Mouse (Mus musculus) heart, embryonic 12.5 days (tissue): Measurements from ENCODE around the gene Gas2l1. TPM values are rescaled to one million over a fixed set of nuclear protein-coding genes. Genes with fewer than 3 reads are reported as not detected.
A peak's percentile ranks its signal among the peaks of the same experiment; 100 is the strongest.

Source experiments
- ATAC-seq: fragments of 200-750 bp; cut with Nextera tagmentation; 2 replicates; pipeline ENCODE4 v1.8.0; 2017; ENCODE audit warnings: moderate TSS enrichment, moderate library complexity; ENCODE audit not compliant: insufficient number of reproducible peaks, low FRiP score
- H3K27ac ChIP-seq: fragments of 300-500 bp; sonication (generic); 2 replicates; pipeline ENCODE4 v1.5.1; 2016; ENCODE audit warnings: mild to moderate bottlenecking, moderate library complexity; ENCODE audit not compliant: poor library complexity, severe bottlenecking
- H3K27me3 ChIP-seq: fragments of 300-500 bp; sonication (generic); replicated peaks from 2 replicates; pipeline ENCODE4 v1.6.1; 2016; ENCODE audit warnings: mild to moderate bottlenecking, moderate library complexity
- H3K36me3 ChIP-seq: fragments of 300-500 bp; sonication (generic); 2 replicates; pipeline ENCODE4 v1.6.1; 2016; ENCODE audit warnings: mild to moderate bottlenecking, moderate library complexity
- H3K4me1 ChIP-seq: fragments of 300-500 bp; sonication (generic); replicated peaks from 2 replicates; pipeline ENCODE4 v1.6.1; 2016; ENCODE audit warnings: mild to moderate bottlenecking
- H3K4me2 ChIP-seq: fragments of 300-500 bp; sonication (generic); 2 replicates; pipeline ENCODE4 v1.6.1; 2016; ENCODE audit warnings: mild to moderate bottlenecking, moderate library complexity
- H3K4me3 ChIP-seq: fragments of 300-500 bp; sonication (generic); 2 replicates; pipeline ENCODE4 v1.5.1; 2016; ENCODE audit warnings: mild to moderate bottlenecking
- H3K9ac ChIP-seq: fragments of 300-500 bp; sonication (generic); 2 replicates; pipeline ENCODE4 v1.6.1; 2016; ENCODE audit warnings: mild to moderate bottlenecking, moderate library complexity
- H3K9me3 ChIP-seq: fragments of 300-500 bp; sonication (generic); replicated peaks from 2 replicates; pipeline ENCODE4 v1.6.1; 2016; ENCODE audit warnings: mild to moderate bottlenecking, moderate library complexity
- WGBS: fragments of 180-500 bp; shearing (Covaris S2); methylation state at CpG from one replicate; pipeline ENCODE4 v1.1.7; 2016; 5-methylcytosine and 5-hydroxymethylcytosine counted together
- polyA plus RNA-seq: library from polyadenylated mRNA; unstranded; fragments of >200 nt; fragmentation: Nextera tagmentation; extraction: Ambion mirVana; gene quantifications from 2 replicates; pipeline ENCODE4 v1.2.1, GENCODE M21; 2016

Gas2l1 gene
- 31.6 and 35.8 TPM in 2 replicates for polyA plus RNA-seq

- under 1% methylated on average over 48 of the region's 50 CpGs for WGBS
Observed at GRCm38 (mm10) chr11:5065056-5065821, at the start of gene Gas2l1. Gene Gas2l1 (minus strand): TSS chr11:5065327.

GRCm38 (mm10) chr11:5113645-5114044 is 48.5 kb upstream of the Gas2l1 start:
- H3K4me1 ChIP-seq: peaks cover 19% of the 10 kb centered on the region
- H3K27me3 ChIP-seq: 0 out of 2 replicates have a peak, but pooled peaks cover 4% of the 10 kb centered on the region
- no peak overlapping the region for H3K9ac ChIP-seq
- no peak overlapping the region for H3K4me2 ChIP-seq
- ATAC-seq: no peak
- H3K9me3 ChIP-seq: no peaks in the 10 kb centered on the region
- WGBS: 73% methylated on average over 7 of the region's 7 CpGs
- no peak overlapping the region for H3K27ac ChIP-seq
- H3K4me3 ChIP-seq: no peak overlapping the region
- H3K36me3 ChIP-seq: no peaks in the 10 kb centered on the region

More at GRCm38 (mm10) chr11:5065056-5065821, at the start of gene Gas2l1:
- peaks cover 30% of the 10 kb centered on the region for H3K36me3 ChIP-seq
- H3K27me3 ChIP-seq: peaks cover 38% of the 10 kb centered on the region
- H3K9ac ChIP-seq: peak within 1 kb of the TSS; percentile 88
- peaks cover 46% of the 10 kb centered on the region for H3K4me1 ChIP-seq
- H3K4me3 ChIP-seq: peak within 1 kb of the TSS; percentile 87
- H3K4me2 ChIP-seq: peak within 1 kb of the TSS; percentile 97
- H3K9me3 ChIP-seq: no peaks in the 10 kb centered on the region
- H3K27ac ChIP-seq: peak within 1 kb of the TSS; percentile 74
- ATAC-seq: peak; percentile 89

- ATAC-seq: no peak
Observed at GRCm38 (mm10) chr11:5109441-5109840, 44.3 kb upstream of the Gas2l1 start.

GRCm38 (mm10) chr11:5103986-5104509 is 38.9 kb upstream of the Gas2l1 start:
- Histone ChIP-seq H3K27ac (no peak overlapping the region), H3K4me3 (no peak overlapping the region), H3K4me1 (peaks cover 12% of the 10 kb centered on the region), H3K36me3 (peaks cover 30% of the 10 kb centered on the region), H3K4me2 (no peak overlapping the region), H3K27me3 (no peaks in the 10 kb centered on the region), H3K9me3 (no peaks in the 10 kb centered on the region), H3K9ac (no peak overlapping the region)
- 87% methylated on average over 4 of the region's 4 CpGs for WGBS
- ATAC-seq: no peak

More at GRCm38 (mm10) chr11:5109441-5109840, 44.3 kb upstream of the Gas2l1 start:
- Histone ChIP-seq H3K9me3 (no peaks in the 10 kb centered on the region), H3K4me3 (no peak overlapping the region), H3K27me3 (no peaks in the 10 kb centered on the region), H3K9ac (no peak overlapping the region), H3K36me3 (peaks cover 16% of the 10 kb centered on the region), H3K4me2 (no peak overlapping the region), H3K4me1 (peaks cover 19% of the 10 kb centered on the region), H3K27ac (no peak overlapping the region)
- WGBS: 50% methylated on average over 8 of the region's 8 CpGs

GRCm38 (mm10) chr11:5102384-5102783 is 37.3 kb upstream of the Gas2l1 start:
- no peak overlapping the region for H3K27ac ChIP-seq
- no peaks in the 10 kb centered on the region for H3K9me3 ChIP-seq
- peaks cover 30% of the 10 kb centered on the region for H3K36me3 ChIP-seq
- H3K4me1 ChIP-seq: peaks cover 14% of the 10 kb centered on the region
- H3K9ac ChIP-seq: no peak overlapping the region
- no peak overlapping the region for H3K4me2 ChIP-seq
- H3K4me3 ChIP-seq: no peak overlapping the region
- 68% methylated on average over 7 of the region's 7 CpGs for WGBS
- H3K27me3 ChIP-seq: no peaks in the 10 kb centered on the region
- ATAC-seq: no peak

GRCm38 (mm10) chr11:5101641-5102040 is 36.5 kb upstream of the Gas2l1 start:
- Histone ChIP-seq H3K4me1 (peaks cover 21% of the 10 kb centered on the region), H3K4me3 (no peak overlapping the region), H3K27ac (no peak overlapping the region), H3K4me2 (no peak overlapping the region), H3K36me3 (peaks cover 30% of the 10 kb centered on the region), H3K9me3 (no peaks in the 10 kb centered on the region), H3K27me3 (no peaks in the 10 kb centered on the region), H3K9ac (no peak overlapping the region)
- 78% methylated on average over 6 of the region's 6 CpGs for WGBS
- no peak for ATAC-seq

GRCm38 (mm10) chr11:5100801-5101200 is 35.7 kb upstream of the Gas2l1 start:
- Histone ChIP-seq H3K4me3 (0 out of 2 replicates have a peak overlapping the region, but pooled peaks have one; percentile 94), H3K36me3 (peaks cover 28% of the 10 kb centered on the region), H3K27me3 (no peaks in the 10 kb centered on the region), H3K9me3 (no peaks in the 10 kb centered on the region), H3K27ac (no peak overlapping the region), H3K4me1 (peaks cover 28% of the 10 kb centered on the region), H3K9ac (peak overlapping the region; percentile 99; the same call in 1 of the 2 replicates), H3K4me2 (peak overlapping the region; percentile 70)
- no peak for ATAC-seq
- WGBS: 65% methylated on average over 5 of the region's 5 CpGs

- H3K4me3 ChIP-seq: peak overlapping the region; percentile 94
- no peaks in the 10 kb centered on the region for H3K9me3 ChIP-seq
- H3K9ac ChIP-seq: peak overlapping the region; percentile 99
- peak overlapping the region; percentile 92 for H3K27ac ChIP-seq
- WGBS: 1% methylated on average over 7 of the region's 7 CpGs
- ATAC-seq: no peak
- H3K4me1 ChIP-seq: peaks cover 29% of the 10 kb centered on the region
- H3K36me3 ChIP-seq: peaks cover 23% of the 10 kb centered on the region
- H3K27me3 ChIP-seq: no peaks in the 10 kb centered on the region
- H3K4me2 ChIP-seq: peak overlapping the region; percentile 70
Observed at GRCm38 (mm10) chr11:5100283-5100682, 35.2 kb upstream of the Gas2l1 start.

GRCm38 (mm10) chr11:5099576-5100183 is 34.6 kb upstream of the Gas2l1 start:
- Histone ChIP-seq H3K27ac (peak overlapping the region; percentile 92), H3K9me3 (no peaks in the 10 kb centered on the region), H3K9ac (peak overlapping the region; percentile 99), H3K4me1 (peaks cover 29% of the 10 kb centered on the region), H3K4me2 (peak overlapping the region; percentile 70), H3K4me3 (peak overlapping the region; percentile 94), H3K27me3 (no peaks in the 10 kb centered on the region), H3K36me3 (peaks cover 17% of the 10 kb centered on the region)
- under 1% methylated on average over 31 of the region's 31 CpGs for WGBS
- peak; percentile 79 for ATAC-seq

- no peaks in the 10 kb centered on the region for H3K9me3 ChIP-seq
- ATAC-seq: peak; percentile 90
- peaks cover 10% of the 10 kb centered on the region for H3K36me3 ChIP-seq
- H3K4me3 ChIP-seq: peak within 1 kb of the TSS; percentile 94
- no peaks in the 10 kb centered on the region for H3K27me3 ChIP-seq
- peak within 1 kb of the TSS; percentile 92 for H3K27ac ChIP-seq
- peak within 1 kb of the TSS; percentile 99 for H3K9ac ChIP-seq
- peaks cover 29% of the 10 kb centered on the region for H3K4me1 ChIP-seq
- peak within 1 kb of the TSS; percentile 84 for H3K4me2 ChIP-seq
- under 1% methylated on average over 90 of the region's 92 CpGs for WGBS
Observed at GRCm38 (mm10) chr11:5098736-5099542, 33.8 kb upstream of the Gas2l1 start, which contains the start of the genes Rhbdd3 and Ewsr1. Gene Rhbdd3 (plus strand): TSS chr11:5098926. Gene Ewsr1 (minus strand): TSS chr11:5099266.
